Mouse (Mus musculus) layer of hippocampus, adult 9-11 months (tissue): ENCODE measurements around the gene Slc7a5.

Experiments used
- DNase-seq: peaks from one replicate; pipeline ENCODE4 v3.0.0; 2022

Gene Slc7a5

GRCm38 (mm10) chr8:121935341-121936294 is 28.1 kb upstream of the Slc7a5 start:
- peak; percentile 84 for DNase-seq

DNA sequence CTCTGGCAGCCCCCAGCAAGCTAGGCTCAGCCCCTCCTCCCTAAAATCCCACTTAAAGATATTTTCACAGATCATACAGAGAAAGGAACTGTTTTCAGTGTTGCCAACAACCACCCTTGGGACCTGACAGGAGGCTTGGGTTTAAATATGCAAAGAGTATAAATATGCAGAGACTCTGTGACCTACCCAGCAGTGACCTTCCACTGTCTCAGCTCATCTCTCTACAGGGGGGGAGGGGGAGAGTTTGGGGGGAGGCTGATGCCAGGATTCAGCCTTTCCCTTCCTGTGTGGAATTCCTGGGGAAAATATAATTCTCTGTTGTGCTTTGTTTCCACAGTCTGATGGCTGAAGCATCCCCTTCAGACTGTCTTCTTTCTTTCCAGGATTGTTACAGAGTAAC is 27.4 kb upstream of the Slc7a5 start:
- no peak for DNase-seq

DNA sequence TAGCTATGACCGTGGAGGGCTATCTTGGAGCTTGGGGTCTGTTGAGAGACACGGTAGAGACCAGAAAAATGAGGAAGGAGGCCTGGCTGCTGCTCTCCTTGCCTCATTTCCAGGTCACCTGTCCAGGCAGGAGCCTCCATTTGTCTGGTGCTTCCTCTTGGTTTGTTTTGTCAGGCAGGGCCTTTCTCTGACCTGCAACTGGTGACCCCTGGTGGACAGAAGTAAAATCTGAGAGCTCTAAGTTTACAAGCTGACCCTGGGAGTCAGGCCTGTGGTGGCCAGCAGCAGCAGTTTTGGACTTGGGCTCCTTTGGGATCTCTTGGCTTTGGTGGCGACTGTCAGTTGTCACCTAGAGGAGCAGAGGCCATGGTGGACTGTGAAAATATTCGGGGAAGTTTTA is 27.0 kb upstream of the Slc7a5 start:
- no peak for DNase-seq

- no peak for DNase-seq
These were observed 25.4 kb upstream of the Slc7a5 start for GRCm38 (mm10) chr8:121932668-121933520.

- DNase-seq: no peak
These were observed 24.7 kb upstream of the Slc7a5 start for GRCm38 (mm10) chr8:121932026-121932667.

- no peak for DNase-seq
These were observed 24.1 kb upstream of the Slc7a5 start for GRCm38 (mm10) chr8:121931571-121931970.

- no peak for DNase-seq
These were observed 22.6 kb upstream of the Slc7a5 start for GRCm38 (mm10) chr8:121930047-121930446.

DNA sequence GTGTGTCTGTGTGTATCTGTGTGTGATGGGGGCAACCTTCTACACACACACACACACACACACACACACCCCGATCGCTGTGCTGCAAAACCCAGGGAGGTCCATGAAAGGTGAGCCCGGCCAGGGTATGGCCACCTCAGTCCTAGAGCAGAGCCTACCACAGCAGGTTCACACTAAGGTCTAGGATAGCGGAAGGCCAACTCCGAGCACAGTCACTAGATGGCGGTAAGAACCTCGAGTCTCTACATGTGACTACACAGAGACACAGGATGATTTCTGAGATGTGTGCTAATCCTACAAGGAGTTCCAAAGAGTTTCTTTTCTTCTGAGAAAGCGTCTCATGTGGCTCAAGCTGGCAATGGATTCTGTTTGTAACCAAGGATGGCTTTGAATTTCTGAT is 19.8 kb upstream of the Slc7a5 start:
- no peak for DNase-seq

DNA sequence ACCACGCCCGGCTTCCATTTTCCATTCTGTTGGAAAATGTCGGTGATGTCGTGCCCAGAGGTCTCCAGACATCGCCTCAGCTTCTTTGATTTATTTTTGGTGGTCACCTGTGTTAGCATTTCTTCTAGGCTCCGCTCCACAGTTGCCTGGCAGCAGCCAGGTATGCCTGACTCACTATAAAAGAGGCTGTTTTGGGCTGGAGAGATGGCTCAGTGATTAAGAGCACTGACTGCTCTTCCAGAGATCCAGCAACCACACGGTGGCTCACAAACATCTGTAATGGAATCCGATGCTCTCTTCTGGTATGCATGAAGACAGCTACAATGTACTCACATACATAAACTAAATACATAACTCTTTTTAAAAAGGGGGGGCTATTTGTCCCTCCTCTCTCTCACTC is 18.8 kb upstream of the Slc7a5 start:
- no peak for DNase-seq

- peak; percentile 75 for DNase-seq
These were observed 18.1 kb upstream of the Slc7a5 start for GRCm38 (mm10) chr8:121925624-121926023.

GRCm38 (mm10) chr8:121924681-121925080 is 17.2 kb upstream of the Slc7a5 start:
- no peak for DNase-seq

GRCm38 (mm10) chr8:121922101-121922500 is 14.6 kb upstream of the Slc7a5 start:
- DNase-seq: no peak

- DNase-seq: no peak
These were observed 14.1 kb upstream of the Slc7a5 start for GRCm38 (mm10) chr8:121921582-121921981.

DNA sequence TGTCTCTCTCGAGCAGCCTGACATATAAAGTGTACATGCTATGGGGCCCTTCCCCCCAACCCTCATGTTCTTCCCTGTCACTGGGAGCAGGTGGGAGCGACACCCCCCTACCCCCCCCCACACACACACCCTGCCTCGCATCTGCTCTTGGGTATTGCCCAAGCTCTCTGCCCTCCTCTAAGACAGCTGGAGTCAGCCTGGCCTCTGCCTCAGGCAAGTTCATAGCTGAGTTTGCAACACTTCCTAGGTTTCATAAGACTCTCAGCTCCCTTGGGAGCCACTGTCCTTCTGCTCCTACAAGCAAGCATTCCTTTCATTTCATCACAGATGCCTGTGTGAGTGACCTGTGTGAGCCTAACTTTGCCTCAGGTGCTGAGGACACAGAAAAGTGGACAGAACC is 12.2 kb upstream of the Slc7a5 start:
- DNase-seq: no peak

DNA sequence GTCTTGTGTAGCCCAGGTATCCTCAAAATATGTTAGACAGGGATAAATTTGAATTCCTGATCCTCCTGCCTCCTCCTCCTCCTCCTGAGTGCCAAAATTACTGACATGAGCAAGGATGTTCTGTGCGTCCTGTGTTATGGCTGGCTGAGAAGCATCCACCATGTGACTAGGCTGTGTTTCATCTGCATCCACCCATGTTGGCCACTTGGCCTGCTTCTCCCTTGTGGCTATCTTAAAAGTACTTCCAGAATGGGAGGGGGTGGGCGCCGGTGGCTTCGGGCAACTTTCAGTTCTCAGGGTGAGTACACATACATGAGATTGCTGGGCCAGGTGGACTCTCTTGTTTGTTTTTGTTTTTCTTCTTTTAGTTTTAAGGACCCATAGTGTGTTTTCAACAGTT is 11.7 kb upstream of the Slc7a5 start:
- no peak for DNase-seq

DNA sequence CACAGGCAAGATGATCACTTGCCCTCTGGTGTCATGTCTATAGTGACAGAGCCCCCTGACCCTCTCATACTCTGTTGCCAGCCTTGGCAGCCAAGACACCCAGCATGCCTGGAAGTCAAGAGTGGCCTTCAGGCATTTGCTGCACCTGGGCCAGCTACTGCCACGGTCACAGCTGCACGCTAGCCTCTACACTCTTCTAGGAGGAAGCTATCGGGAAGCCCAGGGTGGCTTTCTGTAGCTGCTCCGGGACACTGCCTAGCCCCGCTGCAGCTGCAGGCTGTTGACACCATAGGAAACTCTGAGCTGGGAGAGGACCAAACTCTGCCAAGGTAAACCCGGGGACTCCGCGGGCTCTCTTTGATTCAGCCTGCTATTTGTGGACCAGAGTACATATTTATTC is 5.9 kb upstream of the Slc7a5 start:
- no peak for DNase-seq

DNA sequence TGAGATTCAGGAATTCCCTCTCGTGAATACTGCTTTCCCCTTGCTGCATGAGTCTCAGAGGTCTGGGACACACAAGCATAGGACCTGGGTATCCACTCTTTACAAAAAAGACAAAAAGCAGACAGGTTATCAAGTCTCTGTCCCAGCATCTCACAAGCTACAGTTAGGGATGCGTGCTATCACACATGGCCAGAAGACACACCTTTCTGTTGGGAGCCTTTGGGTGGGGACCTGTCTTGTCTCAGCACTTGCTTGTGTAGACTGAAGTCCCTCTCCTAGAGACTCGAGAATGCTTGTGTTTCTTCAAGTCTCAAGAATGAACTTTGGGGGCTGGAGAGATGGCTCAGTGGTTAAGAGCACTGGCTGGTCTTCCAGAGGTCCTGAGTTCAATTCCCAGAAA is 5.3 kb upstream of the Slc7a5 start:
- no peak for DNase-seq

DNA sequence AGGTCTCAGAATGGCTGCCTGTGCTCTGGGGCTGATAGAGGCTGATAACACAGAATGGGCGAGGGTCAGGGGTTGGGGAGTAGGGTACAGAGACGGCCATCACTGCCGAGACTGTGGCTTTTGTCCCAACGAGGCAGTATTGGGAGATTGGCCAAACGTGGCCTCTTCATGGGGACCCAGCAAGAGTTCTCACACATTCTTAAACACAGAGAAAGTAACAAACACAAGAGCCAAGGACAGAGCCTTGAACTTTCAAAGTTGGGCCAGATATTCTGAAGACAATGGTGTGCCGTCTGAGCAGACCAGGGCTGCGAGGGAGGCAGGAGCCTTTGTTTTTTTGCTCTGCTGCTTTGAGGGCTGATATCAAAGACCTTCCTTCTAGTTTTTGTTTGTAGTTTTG is 4.5 kb upstream of the Slc7a5 start:
- DNase-seq: no peak

DNA sequence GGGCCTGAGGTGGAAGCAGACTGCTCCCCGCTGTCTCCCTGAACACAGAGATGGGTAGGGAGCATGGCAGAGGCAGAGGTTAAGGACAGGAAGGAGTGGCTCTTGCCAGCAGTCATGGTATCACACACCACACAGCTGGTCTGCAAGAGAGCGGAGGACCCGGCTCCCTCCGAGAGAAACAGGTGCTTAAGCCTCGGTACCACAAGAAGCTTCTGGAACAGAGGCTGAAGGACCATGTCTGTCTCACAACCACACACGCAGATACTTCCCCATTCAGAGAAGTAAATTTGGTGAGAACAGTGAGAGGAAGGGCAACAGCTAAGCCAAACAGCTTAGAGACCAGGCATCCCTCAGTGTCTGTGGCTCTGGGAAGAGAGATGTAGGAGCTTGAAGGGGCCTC is 3.9 kb upstream of the Slc7a5 start:
- no peak for DNase-seq

DNA sequence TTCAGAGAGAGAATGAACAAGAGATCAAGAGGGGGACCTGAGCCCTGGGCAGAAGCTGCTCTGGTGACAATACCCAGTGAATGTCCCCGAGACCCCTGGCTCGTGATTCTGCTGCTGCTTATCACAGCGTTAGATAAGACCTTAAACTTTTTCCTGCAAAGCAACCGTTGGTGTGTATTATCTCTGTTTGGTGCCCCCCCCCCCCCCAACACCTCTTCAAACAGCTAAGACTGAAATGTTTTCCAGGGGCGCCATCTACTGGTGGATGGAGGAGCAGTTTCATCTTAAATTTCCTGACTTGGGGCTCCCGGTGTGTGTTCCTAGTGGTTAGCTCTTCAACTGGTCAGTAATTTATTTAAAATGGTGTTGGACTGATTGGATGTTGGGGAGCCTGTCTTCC is 2.2 kb upstream of the Slc7a5 start:
- DNase-seq: peak; percentile 62

DNA sequence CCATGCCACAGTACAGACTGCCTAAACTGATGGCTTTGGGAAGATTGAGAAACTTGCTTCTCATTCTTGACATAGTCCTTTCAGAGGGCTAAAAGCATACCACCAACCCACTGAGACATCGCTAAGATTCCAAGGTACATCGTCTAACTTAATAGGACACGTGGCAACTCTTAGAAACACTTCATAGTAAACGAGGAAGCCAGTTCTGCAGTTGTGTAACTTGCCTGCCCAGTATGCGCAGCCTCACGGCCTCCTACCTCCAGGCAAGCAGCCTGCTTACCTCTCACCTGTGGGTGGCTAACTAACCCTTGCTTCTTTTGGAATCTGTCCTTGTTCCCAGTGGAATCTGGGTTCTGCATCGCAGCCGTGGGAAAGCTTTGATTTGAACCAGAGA is 1.7 kb upstream of the Slc7a5 start:
- no peak for DNase-seq

GRCm38 (mm10) chr8:121908378-121909147 is 1.1 kb upstream of the Slc7a5 start:
- no peak for DNase-seq
